Mouse (Mus musculus) T-helper 1 cell (primary cell): ENCODE measurements around the gene Smim24.

Source experiments
- in situ Hi-C: fragments of 300-600 bp; cut with MboI, MseI; formaldehyde crosslinking; loops from one replicate; pipeline ENCODE4 v1.15.1; 2025; ENCODE audit warnings: high pct_unique_total_duplicates

Smim24 gene

GRCm38 (mm10) chr10:81407539-81408423 is 14.9 kb downstream of the Smim24 start:
- in situ Hi-C loops, result no loop called here

DNA sequence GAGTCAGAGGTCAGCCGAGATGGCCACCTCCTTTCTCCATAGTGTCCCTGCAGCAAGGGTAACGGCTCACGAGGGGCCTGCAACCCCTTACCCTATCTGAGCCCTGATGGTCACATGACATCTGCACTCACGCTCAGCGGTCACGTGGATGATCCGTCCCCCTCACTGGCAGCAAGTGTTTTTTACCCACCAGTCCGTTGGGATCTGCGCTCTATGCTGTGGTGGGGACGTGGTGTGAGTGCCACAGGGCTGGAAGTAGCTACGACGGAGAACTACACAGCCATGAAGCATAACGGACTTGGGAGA is 15.5 kb downstream of the Smim24 start:
- in situ Hi-C loops, result no loop called here

DNA sequence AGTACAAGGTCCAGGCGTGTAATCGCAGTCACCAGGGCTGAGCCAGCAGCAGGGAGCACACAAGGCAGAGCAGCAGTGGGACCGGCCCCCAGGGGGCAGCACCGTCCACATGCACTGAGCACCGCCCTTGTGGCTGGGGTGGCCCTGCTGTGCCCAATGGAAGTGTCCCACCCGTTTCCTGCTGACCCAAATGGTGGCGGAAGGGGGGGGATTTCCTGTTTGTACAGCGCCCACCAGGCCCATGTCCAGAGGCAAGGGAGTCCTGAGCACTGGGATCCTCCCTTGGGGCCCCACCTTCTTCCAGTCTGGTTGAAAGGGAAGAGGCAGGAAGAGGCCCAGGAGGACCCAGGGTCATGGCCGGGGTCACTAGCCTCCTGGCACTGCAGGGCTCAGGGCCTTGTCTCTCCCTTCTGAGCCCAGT is 16.0 kb downstream of the Smim24 start:
- in situ Hi-C loops, result no loop called here

- in situ Hi-C loops, result no loop called here
Observed at GRCm38 (mm10) chr10:81409330-81409729, 16.5 kb downstream of the Smim24 start.

DNA sequence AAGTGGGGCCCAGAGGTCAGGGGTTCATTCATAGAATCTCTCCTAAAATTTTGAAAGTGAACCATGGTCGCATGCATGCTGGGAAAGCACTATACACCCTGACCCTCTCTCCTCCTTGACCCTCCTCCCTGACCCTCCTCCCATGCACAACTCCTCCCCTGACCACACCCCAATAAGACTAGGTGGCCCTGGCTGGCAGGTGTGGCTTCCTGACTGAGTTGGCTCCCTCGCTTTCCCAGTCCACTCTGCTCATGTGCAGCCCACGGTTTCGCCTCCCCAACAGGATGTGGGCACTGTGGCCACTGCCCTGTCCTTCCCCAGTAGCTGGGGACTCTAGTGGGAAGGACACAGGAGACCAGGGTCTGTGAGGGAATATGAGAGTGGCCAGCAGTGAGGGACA is 17.5 kb downstream of the Smim24 start:
- in situ Hi-C loops, result no loop called here

GRCm38 (mm10) chr10:81410981-81411380 is 18.1 kb downstream of the Smim24 start:
- in situ Hi-C loops, result no loop called here

DNA sequence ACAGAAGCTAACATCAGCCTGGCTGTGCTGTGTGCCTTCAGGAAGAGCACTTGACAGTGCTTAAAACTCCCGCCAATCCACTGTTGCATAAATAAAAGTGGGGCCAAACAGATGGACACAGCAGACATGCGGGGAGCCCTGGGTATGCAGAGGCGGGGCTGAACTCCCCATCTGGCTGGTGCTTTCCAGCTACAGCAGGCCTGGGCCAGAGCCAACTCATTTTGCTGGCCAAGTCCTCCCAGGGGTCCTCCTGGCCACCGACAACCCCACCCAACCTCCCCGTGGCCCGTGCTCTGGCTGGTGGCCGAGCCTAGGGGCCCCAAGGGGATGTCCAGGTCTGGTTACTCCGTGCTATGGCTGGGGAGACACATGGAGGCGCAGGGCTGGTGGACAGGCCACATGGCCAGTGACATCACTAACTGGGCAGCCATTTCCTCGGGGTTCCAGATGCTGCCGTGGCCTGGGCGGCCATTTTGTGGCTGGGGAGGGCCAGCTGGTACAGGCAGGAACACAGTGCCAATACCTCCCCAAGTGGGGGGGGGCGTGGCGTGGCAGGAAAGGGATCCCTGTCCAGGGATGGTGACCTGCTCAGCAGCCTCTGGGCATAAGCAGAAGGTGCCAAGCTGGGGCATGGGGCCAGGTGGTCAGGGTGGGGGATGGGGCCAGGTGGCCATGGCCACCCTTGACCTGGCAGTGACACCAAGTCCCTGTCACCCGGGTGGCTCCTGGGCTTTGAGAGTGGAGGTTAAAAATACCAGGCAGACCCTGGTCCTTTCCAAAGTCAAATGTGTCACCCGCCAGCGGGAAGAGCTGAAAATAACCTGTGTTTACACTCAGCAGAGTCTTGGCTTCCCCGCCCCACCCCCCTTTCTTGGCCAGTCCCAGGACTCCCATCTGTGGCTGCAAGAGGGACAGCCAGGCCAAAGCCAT is 18.9 kb downstream of the Smim24 start:
- in situ Hi-C loops, result no loop called here

DNA sequence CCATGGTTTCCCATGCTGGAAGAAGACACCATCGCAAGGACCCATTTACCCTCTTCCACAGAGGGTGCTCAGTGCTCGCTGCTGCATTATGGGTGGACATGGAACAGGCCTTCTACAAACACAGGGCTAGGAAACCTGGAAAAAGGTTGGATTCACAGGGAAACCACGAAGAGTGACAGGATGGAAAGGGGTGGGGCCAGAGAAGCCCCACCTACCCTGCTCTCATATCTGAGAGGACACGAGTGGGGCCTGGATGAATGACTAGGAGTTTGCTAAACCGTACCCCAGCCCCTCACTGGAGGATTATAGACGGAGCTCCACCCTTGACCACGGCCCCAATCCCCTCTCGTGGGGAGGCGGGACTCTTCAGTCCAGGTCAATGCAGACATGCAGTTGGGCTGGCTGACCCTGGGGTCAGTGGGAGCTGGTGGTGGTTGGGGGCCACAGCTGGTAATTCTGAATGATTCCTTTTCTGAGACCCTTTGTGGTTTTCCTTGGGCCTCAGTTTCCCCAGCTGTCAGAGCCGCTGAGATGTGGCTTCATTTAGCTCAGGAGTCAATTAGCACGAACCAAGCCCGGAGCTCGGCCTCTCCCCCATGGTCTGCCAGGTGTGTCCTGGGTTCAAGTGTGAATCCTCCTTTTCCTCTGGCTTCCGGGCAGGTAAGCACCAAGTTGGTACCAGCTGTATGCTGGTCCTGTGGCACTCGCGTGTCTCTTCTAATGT is 19.9 kb downstream of the Smim24 start:
- in situ Hi-C loops, result no loop called here

GRCm38 (mm10) chr10:81413310-81414261 is 20.7 kb downstream of the Smim24 start:
- in situ Hi-C loops, result no loop called here

- in situ Hi-C loops, result no loop called here
Observed at GRCm38 (mm10) chr10:81414682-81415081, 21.8 kb downstream of the Smim24 start.

DNA sequence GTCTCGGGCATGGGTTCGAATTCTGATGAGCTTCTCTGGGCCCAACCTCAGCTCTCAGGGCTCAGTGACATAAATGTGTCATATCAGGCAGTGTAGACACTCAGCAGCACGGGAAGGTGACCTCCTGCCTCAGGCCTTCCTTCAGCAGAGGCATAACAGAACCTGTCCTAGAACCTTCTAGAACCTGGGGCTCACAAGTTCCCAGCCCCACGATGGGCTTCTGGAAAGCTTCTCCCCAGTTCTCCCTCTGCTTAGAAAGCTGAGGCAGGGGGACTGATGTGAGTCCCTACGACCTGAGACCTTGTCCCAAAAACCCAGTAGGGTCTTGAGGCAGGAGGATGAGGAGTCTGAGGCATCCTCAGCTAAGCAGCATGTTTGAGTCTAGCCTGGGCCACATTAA is 22.3 kb downstream of the Smim24 start:
- in situ Hi-C loops, result no loop called here

- in situ Hi-C loops, result no loop called here
Observed at GRCm38 (mm10) chr10:81415549-81416310, 22.9 kb downstream of the Smim24 start.

- in situ Hi-C loops, result no loop called here
Observed at GRCm38 (mm10) chr10:81416581-81417226, 23.9 kb downstream of the Smim24 start.

GRCm38 (mm10) chr10:81417227-81418215 is 24.7 kb downstream of the Smim24 start:
- in situ Hi-C loops, result no loop called here

GRCm38 (mm10) chr10:81418216-81419070 is 25.6 kb downstream of the Smim24 start:
- in situ Hi-C loops, result no loop called here

- in situ Hi-C loops, result no loop called here
Observed at GRCm38 (mm10) chr10:81419111-81419928, 26.5 kb downstream of the Smim24 start.
